Mouse (Mus musculus) thymus, postnatal 4 days (tissue): ENCODE results near the gene Snx21.

Source experiments
- DNase-seq: peaks from one replicate; pipeline ENCODE4 v3.0.0; 2021

Snx21 gene

GRCm38 (mm10) chr2:164771123-164771522, 14.5 kb upstream of the Snx21 start:
- DNase-seq, result no peak

GRCm38 (mm10) chr2:164773229-164773988, 12.2 kb upstream of the Snx21 start:
- no peak for DNase-seq

GRCm38 (mm10) chr2:164773989-164774364, 11.6 kb upstream of the Snx21 start:
- no peak for DNase-seq

GRCm38 (mm10) chr2:164776130-164776529, 9.5 kb upstream of the Snx21 start:
- DNase-seq, result no peak

GRCm38 (mm10) chr2:164776801-164777200, 8.8 kb upstream of the Snx21 start:
- no peak for DNase-seq

GRCm38 (mm10) chr2:164777246-164778014, 8.2 kb upstream of the Snx21 start:
- DNase-seq, result no peak

- no peak for DNase-seq
Observed at GRCm38 (mm10) chr2:164778015-164778287, 7.7 kb upstream of the Snx21 start.

GRCm38 (mm10) chr2:164778809-164779208, 6.8 kb upstream of the Snx21 start:
- DNase-seq, result no peak

- no peak for DNase-seq
Observed at GRCm38 (mm10) chr2:164779481-164780086, 6.0 kb upstream of the Snx21 start, which contains the start of gene Tnnc2. Tnnc2 (minus strand) TSS chr2:164779967.

- DNase-seq, result no peak
Observed at GRCm38 (mm10) chr2:164781876-164782275, 3.7 kb upstream of the Snx21 start.

GRCm38 (mm10) chr2:164783926-164784581, 1.6 kb upstream of the Snx21 start:
- DNase-seq, result no peak

GRCm38 (mm10) chr2:164784869-164785420, 678 bp upstream of the Snx21 start:
- DNase-seq, result no peak

GRCm38 (mm10) chr2:164786388-164786885, 814 bp downstream of the Snx21 start:
- no peak for DNase-seq

GRCm38 (mm10) chr2:164787032-164787431, 1.4 kb downstream of the Snx21 start:
- DNase-seq, result no peak

GRCm38 (mm10) chr2:164787779-164788178, 2.2 kb downstream of the Snx21 start:
- no peak for DNase-seq

GRCm38 (mm10) chr2:164788411-164788810, 2.8 kb downstream of the Snx21 start:
- no peak for DNase-seq

GRCm38 (mm10) chr2:164790451-164790850, 4.8 kb downstream of the Snx21 start:
- DNase-seq, result no peak

GRCm38 (mm10) chr2:164791841-164792261, 6.2 kb downstream of the Snx21 start:
- no peak for DNase-seq

GRCm38 (mm10) chr2:164792400-164793190, 7.0 kb downstream of the Snx21 start:
- no peak for DNase-seq

- peak; percentile 81 for DNase-seq
Observed at GRCm38 (mm10) chr2:164793236-164793635, 7.6 kb downstream of the Snx21 start.

GRCm38 (mm10) chr2:164793772-164794171, 8.1 kb downstream of the Snx21 start:
- no peak for DNase-seq

GRCm38 (mm10) chr2:164794293-164794692, 8.7 kb downstream of the Snx21 start:
- DNase-seq, result peak; percentile 80
